22 mouse cellular contexts compared by ENCODE assay signal in genomic region chr9:40311813-40312212, GRCm38 (mm10). TPM values are rescaled to one million over a fixed set of nuclear protein-coding genes. Genes with fewer than 3 reads are reported as not detected.
DNase-seq lines count a peak whose midpoint lies in the region; ATAC-seq lines count a peak whose summit lies in the region.
"Had no signal": no experiment of that assay in that cellular context is flagged by ENCODE, and none has a peak within 500 bp of the region (broad histone marks: within the 10 kb centered on the region; RNA-seq: fewer than 3 reads in every experiment).

No protein-coding gene starts in this region.

- no peaks in the 10 kb centered on the region for H3K4me1 ChIP-seq in hindbrain, embryonic 16.5 days (ENCODE audit: control insufficient read depth, insufficient read depth, low read depth, low read length)
- no peaks in the 10 kb centered on the region for H3K4me1 ChIP-seq in hindbrain, embryonic 12.5 days
- no peaks in the 10 kb centered on the region for H3K4me1 ChIP-seq in midbrain, embryonic 13.5 days (replicated peaks)
- H3K4me1 ChIP-seq in midbrain, embryonic 10.5 days = peaks cover 6% of the 10 kb centered on the region; the same call in 1 of the 2 replicates
- H3K4me1 ChIP-seq: forebrain, embryonic 10.5 days; hindbrain, embryonic 13.5 days had no signal

- 54% methylated on average over 9 of the region's 9 CpGs for WGBS in hindbrain, embryonic 16.5 days
- WGBS in hindbrain, embryonic 12.5 days = 66% methylated on average over 9 of the region's 9 CpGs
- 53% methylated on average over 9 of the region's 9 CpGs for WGBS in midbrain, embryonic 13.5 days
- WGBS in midbrain, embryonic 10.5 days = 55% methylated on average over 9 of the region's 9 CpGs

- peaks cover 39% of the 10 kb centered on the region for H3K36me3 ChIP-seq in hindbrain, embryonic 16.5 days (ENCODE audit: control insufficient read depth, insufficient read depth, low read length)
- peaks cover 38% of the 10 kb centered on the region for H3K36me3 ChIP-seq in hindbrain, embryonic 12.5 days
- peaks cover 76% of the 10 kb centered on the region for H3K36me3 ChIP-seq in midbrain, embryonic 13.5 days
- peaks cover 23% of the 10 kb centered on the region for H3K36me3 ChIP-seq in midbrain, embryonic 10.5 days
- H3K36me3 ChIP-seq: G1E had no signal

- H3K9ac ChIP-seq in hindbrain, embryonic 16.5 days (ENCODE audit: low read depth, low read length) = no peak overlapping the region
- no peak overlapping the region for H3K9ac ChIP-seq in hindbrain, embryonic 12.5 days
- no peak overlapping the region for H3K9ac ChIP-seq in midbrain, embryonic 13.5 days (replicated peaks)
- H3K9ac ChIP-seq: forebrain, postnatal 0 days; hindbrain, embryonic 13.5 days had no signal

- DNase-seq in midbrain, embryonic 10.5 days (ENCODE audit: low spot score) = no peak
- peak; percentile 49 for DNase-seq in ES-CJ7 (ENCODE audit: low read depth, low spot score)
- DNase-seq in T-cell, adult 2 months (ENCODE audit: low spot score) = no peak
- DNase-seq: adrenal gland, postnatal 10 days; cerebellum, adult 18-20 months; cerebellum, adult 9-10 months; cerebellum, postnatal 14 days; forebrain, postnatal 0 days; gastrocnemius, adult 2 months; gastrocnemius, postnatal 14 days; heart, adult 11 months had no signal

- H3K27ac ChIP-seq in hindbrain, embryonic 16.5 days (ENCODE audit: low read depth, low read length) = no peak overlapping the region
- H3K27ac ChIP-seq in hindbrain, embryonic 12.5 days = no peak overlapping the region
- no peak overlapping the region for H3K27ac ChIP-seq in midbrain, embryonic 13.5 days
- H3K27ac ChIP-seq in midbrain, embryonic 10.5 days (replicated peaks) = no peak overlapping the region
- H3K27ac ChIP-seq: forebrain, embryonic 10.5 days; gastrocnemius, adult 2 months; hindbrain, embryonic 13.5 days; hindbrain, postnatal 0 days had no signal

- no peaks in the 10 kb centered on the region for H3K27me3 ChIP-seq in hindbrain, embryonic 16.5 days (replicated peaks; ENCODE audit: control insufficient read depth, insufficient read depth, low read length)
- no peaks in the 10 kb centered on the region for H3K27me3 ChIP-seq in hindbrain, embryonic 12.5 days
- H3K27me3 ChIP-seq in midbrain, embryonic 13.5 days = no peaks in the 10 kb centered on the region
- no peaks in the 10 kb centered on the region for H3K27me3 ChIP-seq in midbrain, embryonic 10.5 days (ENCODE audit: low read depth, poor library complexity, severe bottlenecking)
- H3K27me3 ChIP-seq: hindbrain, embryonic 13.5 days; Patski had no signal

- no peak overlapping the region for H3K4me3 ChIP-seq in hindbrain, embryonic 16.5 days (ENCODE audit: low read length)
- no peak overlapping the region for H3K4me3 ChIP-seq in hindbrain, embryonic 12.5 days
- no peak overlapping the region for H3K4me3 ChIP-seq in midbrain, embryonic 13.5 days (replicated peaks)
- no peak overlapping the region for H3K4me3 ChIP-seq in midbrain, embryonic 10.5 days
- H3K4me3 ChIP-seq: forebrain, embryonic 10.5 days; gastrocnemius, adult 2 months; hindbrain, embryonic 13.5 days had no signal

- no peak overlapping the region for H3K4me2 ChIP-seq in hindbrain, embryonic 16.5 days (ENCODE audit: low read length)
- H3K4me2 ChIP-seq in hindbrain, embryonic 12.5 days (replicated peaks) = no peak overlapping the region
- H3K4me2 ChIP-seq in midbrain, embryonic 13.5 days (replicated peaks) = no peak overlapping the region
- H3K4me2 ChIP-seq: heart, embryonic 11.5 days; hindbrain, embryonic 13.5 days had no signal

- ATAC-seq in hindbrain, embryonic 16.5 days = peak; percentile 16; the same call in 1 of the 2 replicates
- no peak for ATAC-seq in hindbrain, embryonic 12.5 days (ENCODE audit: low FRiP score)
- peak; percentile 27; the same call in 1 of the 2 replicates for ATAC-seq in midbrain, embryonic 13.5 days
- ATAC-seq: forebrain, embryonic 14.5 days; forebrain, postnatal 0 days; hindbrain, postnatal 0 days; inflammation-experienced regulatory T-cells, adult 6 months; Patski had no signal

- H3K9me3 ChIP-seq in hindbrain, embryonic 16.5 days (ENCODE audit: control insufficient read depth, low read length) = no peaks in the 10 kb centered on the region
- no peaks in the 10 kb centered on the region for H3K9me3 ChIP-seq in hindbrain, embryonic 12.5 days (replicated peaks)
- H3K9me3 ChIP-seq in midbrain, embryonic 13.5 days = no peaks in the 10 kb centered on the region
- no peaks in the 10 kb centered on the region for H3K9me3 ChIP-seq in midbrain, embryonic 10.5 days (replicated peaks)
- H3K9me3 ChIP-seq: forebrain, embryonic 10.5 days; hindbrain, embryonic 13.5 days had no signal

RNA-seq across cellular contexts. Expression of gene Scn3b, which starts 42.8 kb away (rescaled TPM):
- polyA plus RNA-seq in hindbrain, embryonic 16.5 days (2015; fragmentation: Nextera tagmentation; extraction: Ambion mirVana) = 151 and 167 TPM in 2 replicates
- 49.9 and 58.2 TPM in 2 replicates for polyA plus RNA-seq in hindbrain, embryonic 12.5 days (2016; fragmentation: Nextera tagmentation; extraction: Ambion mirVana)
- polyA plus RNA-seq in midbrain, embryonic 13.5 days (2015; fragmentation: Nextera tagmentation; extraction: Ambion mirVana) = 86.5 and 89.4 TPM in 2 replicates
- 5.4 and 11.7 TPM in 2 replicates for polyA plus RNA-seq in midbrain, embryonic 10.5 days (2016; fragmentation: Nextera tagmentation; extraction: Ambion mirVana)
- polyA plus RNA-seq: G1E; inflammation-experienced regulatory T-cells, adult 6 months had no signal
